Mouse (Mus musculus): Measurements from ENCODE around the gene Vax2.

The Vax2 gene

GRCm38 (mm10) chr6:83762880-83763431 is 51.9 kb downstream of the Vax2 start:
- no peak for DNase-seq (ENCODE audit: low spot score)

- DNase-seq (ENCODE audit: low spot score) = no peak
These were observed 55.9 kb downstream of the Vax2 start for GRCm38 (mm10) chr6:83766982-83767381.

- no peak for DNase-seq (ENCODE audit: low spot score)
These were observed 57.4 kb downstream of the Vax2 start for GRCm38 (mm10) chr6:83768485-83768884.

GRCm38 (mm10) chr6:83774126-83774525 is 63.1 kb downstream of the Vax2 start:
- DNase-seq (ENCODE audit: low spot score) = no peak

- DNase-seq (ENCODE audit: low spot score) = no peak
These were observed 63.9 kb downstream of the Vax2 start for GRCm38 (mm10) chr6:83774781-83775563.

GRCm38 (mm10) chr6:83775638-83776293 is 64.7 kb downstream of the Vax2 start, which contains the start of gene Tex261:
Gene Tex261 (minus strand): TSS chr6:83775813.
- DNase-seq (ENCODE audit: low spot score) = peak; percentile 83

- no peak for DNase-seq (ENCODE audit: low spot score)
These were observed 67.2 kb downstream of the Vax2 start for GRCm38 (mm10) chr6:83778306-83778705.

GRCm38 (mm10) chr6:83779026-83779425 is 68.0 kb downstream of the Vax2 start:
- no peak for DNase-seq (ENCODE audit: low spot score)

- DNase-seq (ENCODE audit: low spot score) = no peak
These were observed 75.4 kb downstream of the Vax2 start for GRCm38 (mm10) chr6:83786426-83786825.

All from left cerebral cortex, adult 11 months (tissue).